Mouse (Mus musculus) midbrain, embryonic 14.5 days (tissue): ENCODE results near the gene Sim2. TPM values are rescaled to one million over a fixed set of nuclear protein-coding genes. Genes with fewer than 3 reads are reported as not detected.

ENCODE experiments used
- ATAC-seq: fragments of 200-750 bp; cut with Nextera tagmentation; 2 replicates; pipeline ENCODE4 v1.8.0; 2017; ENCODE audit warnings: moderate number of reproducible peaks, moderate library complexity; ENCODE audit not compliant: low FRiP score, low TSS enrichment
- DNase-seq: peaks from one replicate; pipeline ENCODE4 v3.0.0-alpha.2; 2015
- H3K27ac ChIP-seq: fragments of 300-500 bp; sonication (generic); replicated peaks from 2 replicates; pipeline ENCODE4 v1.5.1; 2014; ENCODE audit warnings: mild to moderate bottlenecking, low read depth, low read length, moderate library complexity
- H3K27me3 ChIP-seq: fragments of 300-500 bp; sonication (generic); 2 replicates; pipeline ENCODE4 v1.6.1; 2014; ENCODE audit warnings: low read length, control low read depth, mixed read lengths; ENCODE audit not compliant: control insufficient read depth, insufficient read depth
- H3K36me3 ChIP-seq: fragments of 300-500 bp; sonication (generic); 2 replicates; pipeline ENCODE4 v1.6.1; 2014; ENCODE audit warnings: low read length, control low read depth; ENCODE audit not compliant: control insufficient read depth, insufficient read depth
- H3K4me1 ChIP-seq: fragments of 300-500 bp; sonication (generic); 2 replicates; pipeline ENCODE4 v1.6.1; 2014; ENCODE audit warnings: mild to moderate bottlenecking, antibody characterized with exemption, low read length, control low read depth; ENCODE audit not compliant: control insufficient read depth, insufficient read depth
- H3K4me2 ChIP-seq: fragments of 300-500 bp; sonication (generic); 2 replicates; pipeline ENCODE4 v1.6.1; 2014; ENCODE audit warnings: mild to moderate bottlenecking, low read length, moderate library complexity
- H3K4me3 ChIP-seq: fragments of 300-500 bp; sonication (generic); replicated peaks from 2 replicates; pipeline ENCODE4 v1.5.1; 2014; ENCODE audit warnings: low read depth, low read length
- H3K9ac ChIP-seq: fragments of 300-500 bp; sonication (generic); replicated peaks from 2 replicates; pipeline ENCODE4 v1.6.1; 2014; ENCODE audit warnings: mild to moderate bottlenecking, low read length, moderate library complexity
- H3K9me3 ChIP-seq: fragments of 300-500 bp; sonication (generic); 2 replicates; pipeline ENCODE4 v1.6.1; 2016; ENCODE audit warnings: low read length, control low read depth, mixed read lengths; ENCODE audit not compliant: control insufficient read depth
- WGBS: fragments of 180-500 bp; shearing (Covaris S2); extraction: QIAGEN DNeasy Blood & Tissue Kit; methylation state at CpG from one replicate; pipeline ENCODE4 v1.1.7; 2014; 5-methylcytosine and 5-hydroxymethylcytosine counted together
- polyA plus RNA-seq: library from polyadenylated mRNA; unstranded; fragments of >200 nt; fragmentation: Nextera tagmentation; extraction: Ambion mirVana; gene quantifications from 2 replicates; pipeline ENCODE4 v1.2.1, GENCODE M21; 2014

Sim2 gene
- polyA plus RNA-seq, 1 experiment from 2014 or later = not detected

DNA sequence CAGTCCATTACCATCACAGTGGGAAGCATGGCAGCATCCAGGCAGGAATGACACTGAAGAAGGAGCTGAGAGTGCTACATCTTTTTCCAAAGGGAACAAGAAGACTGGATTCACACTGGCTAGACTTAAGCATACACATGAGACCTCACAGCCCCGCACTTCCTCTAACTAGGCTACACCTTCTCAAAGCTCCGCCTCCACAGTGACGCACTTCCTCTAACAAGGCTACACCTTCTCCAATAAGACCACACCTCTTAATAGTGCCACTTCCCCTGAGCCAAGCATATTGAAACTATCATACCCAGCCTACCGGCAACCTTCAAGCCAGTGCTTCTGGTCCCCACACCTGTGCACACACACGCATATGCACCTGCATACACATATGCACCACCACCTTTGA lies 15.7 kb upstream of the Sim2 start:
- Histone ChIP-seq H3K27me3 (peaks cover 7% of the 10 kb centered on the region; the same call in 1 of the 2 replicates), H3K4me2 (no peak overlapping the region), H3K9me3 (no peaks in the 10 kb centered on the region), H3K27ac (no peak overlapping the region), H3K36me3 (no peaks in the 10 kb centered on the region), H3K9ac (no peak overlapping the region), H3K4me1 (no peaks in the 10 kb centered on the region), H3K4me3 (no peak overlapping the region)
- WGBS = 95% methylated on average over 5 of the region's 5 CpGs
- ATAC-seq (no peak), DNase-seq (no peak)

DNA sequence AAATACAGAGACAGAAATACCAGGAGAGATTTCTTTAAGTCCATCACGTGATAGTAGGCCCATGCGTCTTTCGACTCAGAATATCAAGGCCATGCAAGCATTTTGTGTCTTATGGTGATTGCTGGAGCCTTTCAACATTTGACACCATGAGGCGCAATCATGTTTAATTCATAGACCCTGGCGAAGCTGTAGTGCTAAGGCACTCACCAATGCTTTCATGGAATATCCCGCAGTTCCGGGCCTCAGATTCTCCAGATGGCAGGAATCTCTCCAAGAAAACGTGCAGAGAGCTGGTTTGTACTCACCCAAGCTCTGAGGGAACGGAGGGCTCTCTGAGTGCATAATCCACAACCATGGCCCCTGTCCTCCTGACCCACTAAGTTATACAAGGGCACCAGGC lies 13.8 kb upstream of the Sim2 start:
- Histone ChIP-seq H3K27ac (no peak overlapping the region), H3K4me2 (no peak overlapping the region), H3K4me1 (no peaks in the 10 kb centered on the region), H3K9me3 (no peaks in the 10 kb centered on the region), H3K4me3 (no peak overlapping the region), H3K36me3 (no peaks in the 10 kb centered on the region), H3K27me3 (peaks cover 18% of the 10 kb centered on the region), H3K9ac (no peak overlapping the region)
- WGBS = 34% methylated on average over 9 of the region's 9 CpGs
- no peak for ATAC-seq
- DNase-seq = peak; percentile 40

DNA sequence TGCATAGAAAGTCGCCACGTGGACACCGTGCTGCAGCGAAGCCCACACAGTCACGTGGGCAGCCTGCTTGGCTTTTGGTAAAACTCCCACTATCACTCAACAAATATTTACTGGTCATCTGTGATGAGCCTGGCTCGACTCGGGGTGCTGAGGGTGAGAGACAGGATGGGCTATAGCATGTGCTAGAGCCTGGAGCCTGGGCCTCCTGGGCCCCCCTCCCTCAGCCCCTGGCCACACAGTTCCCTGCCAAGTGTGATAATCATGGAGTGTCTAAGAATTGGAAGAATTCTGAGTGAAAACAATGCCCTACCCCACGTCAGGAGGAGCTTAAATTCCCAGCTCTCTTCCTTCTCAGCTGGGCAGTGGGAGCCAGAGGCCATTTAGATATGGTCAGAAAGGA lies 13.3 kb upstream of the Sim2 start:
- ATAC-seq (no peak), DNase-seq (no peak)
- Histone ChIP-seq H3K27ac (no peak overlapping the region), H3K4me1 (no peaks in the 10 kb centered on the region), H3K4me2 (no peak overlapping the region), H3K9ac (no peak overlapping the region), H3K27me3 (peaks cover 23% of the 10 kb centered on the region), H3K9me3 (no peaks in the 10 kb centered on the region), H3K36me3 (no peaks in the 10 kb centered on the region), H3K4me3 (no peak overlapping the region)
- 61% methylated on average over 8 of the region's 8 CpGs for WGBS

DNA sequence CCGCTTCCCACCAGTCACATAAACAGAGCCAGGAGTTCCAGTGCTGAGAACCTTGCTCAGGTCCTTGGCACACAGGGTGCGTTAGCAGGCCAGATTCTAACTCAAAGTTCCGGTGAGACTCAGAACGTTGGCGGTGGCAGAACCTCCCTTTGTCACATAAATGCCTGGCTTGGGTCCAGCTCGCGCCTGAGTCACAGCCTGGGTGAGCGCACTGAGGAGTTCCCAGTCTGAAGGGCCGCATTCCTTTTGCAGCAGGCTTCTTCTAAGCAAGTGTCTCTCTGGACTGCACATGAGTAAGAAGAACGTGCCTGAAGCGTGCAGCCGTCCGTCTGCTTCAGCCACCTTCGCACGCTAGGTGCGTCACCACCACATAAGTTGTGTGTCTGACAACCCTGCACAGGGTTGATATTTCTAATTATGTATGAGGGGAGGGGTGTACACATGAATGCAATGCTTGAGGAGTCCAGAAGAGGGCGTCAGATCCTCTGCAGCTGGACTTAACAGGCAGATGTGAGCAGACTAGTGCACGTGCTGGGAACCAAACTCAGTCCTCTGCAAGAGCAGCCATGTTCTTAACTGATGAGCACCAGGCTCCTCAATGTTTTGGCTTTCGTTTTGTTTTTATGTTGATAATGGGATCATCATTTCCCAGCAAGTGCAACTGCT lies 9.2 kb upstream of the Sim2 start:
- 45% methylated on average over 19 of the region's 19 CpGs for WGBS
- no peak overlapping the region for H3K9ac ChIP-seq
- no peak overlapping the region for H3K4me3 ChIP-seq
- no peaks in the 10 kb centered on the region for H3K36me3 ChIP-seq
- H3K4me2 ChIP-seq = no peak overlapping the region
- H3K27ac ChIP-seq = no peak overlapping the region
- ATAC-seq = no peak
- DNase-seq = peak; percentile 35
- H3K9me3 ChIP-seq = no peaks in the 10 kb centered on the region
- H3K4me1 ChIP-seq = no peaks in the 10 kb centered on the region
- H3K27me3 ChIP-seq = peaks cover 59% of the 10 kb centered on the region

DNA sequence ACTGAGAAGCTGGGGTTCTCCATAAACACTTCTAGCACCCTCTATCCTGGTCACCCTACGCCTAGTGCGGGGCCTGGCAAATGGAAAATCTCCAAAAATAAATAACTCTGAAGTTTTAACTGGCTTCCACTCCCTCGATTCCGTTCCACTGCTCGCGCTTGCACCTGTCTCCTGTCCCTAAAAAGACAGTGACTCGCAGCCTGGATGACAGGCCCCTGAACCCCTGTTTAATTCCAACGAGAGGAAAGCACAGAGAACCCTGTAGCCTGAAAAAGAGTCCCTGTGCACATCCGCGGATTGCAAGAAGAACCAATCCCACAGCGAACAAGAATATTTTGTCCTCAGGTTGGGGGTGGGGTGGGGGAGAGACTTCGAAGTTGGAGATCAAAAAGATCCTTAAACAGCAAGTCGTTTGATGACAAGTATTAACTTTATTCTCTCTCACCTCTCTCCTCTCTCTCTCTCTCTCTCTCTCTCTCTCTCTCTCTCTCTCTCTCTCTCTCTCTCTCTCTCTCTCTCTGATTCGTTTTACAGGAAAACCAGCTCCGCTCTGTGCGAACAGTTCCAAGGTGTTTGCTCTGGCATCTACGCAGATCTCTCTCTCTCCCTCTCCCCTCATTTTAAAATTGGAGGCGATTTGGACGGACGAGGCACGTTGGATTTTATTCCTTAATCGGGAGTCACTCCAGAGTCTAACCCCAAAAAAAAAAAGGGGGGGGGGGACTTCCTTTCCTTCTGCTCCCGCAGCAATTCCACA lies 6.2 kb upstream of the Sim2 start:
- no peaks in the 10 kb centered on the region for H3K9me3 ChIP-seq
- H3K4me1 ChIP-seq = no peaks in the 10 kb centered on the region
- peaks cover 85% of the 10 kb centered on the region for H3K27me3 ChIP-seq
- no peak overlapping the region for H3K4me2 ChIP-seq
- no peak for ATAC-seq
- no peak overlapping the region for H3K9ac ChIP-seq
- no peaks in the 10 kb centered on the region for H3K36me3 ChIP-seq
- H3K27ac ChIP-seq = no peak overlapping the region
- 1% methylated on average over 23 of the region's 23 CpGs for WGBS
- peak; percentile 54 for DNase-seq
- no peak overlapping the region for H3K4me3 ChIP-seq

DNA sequence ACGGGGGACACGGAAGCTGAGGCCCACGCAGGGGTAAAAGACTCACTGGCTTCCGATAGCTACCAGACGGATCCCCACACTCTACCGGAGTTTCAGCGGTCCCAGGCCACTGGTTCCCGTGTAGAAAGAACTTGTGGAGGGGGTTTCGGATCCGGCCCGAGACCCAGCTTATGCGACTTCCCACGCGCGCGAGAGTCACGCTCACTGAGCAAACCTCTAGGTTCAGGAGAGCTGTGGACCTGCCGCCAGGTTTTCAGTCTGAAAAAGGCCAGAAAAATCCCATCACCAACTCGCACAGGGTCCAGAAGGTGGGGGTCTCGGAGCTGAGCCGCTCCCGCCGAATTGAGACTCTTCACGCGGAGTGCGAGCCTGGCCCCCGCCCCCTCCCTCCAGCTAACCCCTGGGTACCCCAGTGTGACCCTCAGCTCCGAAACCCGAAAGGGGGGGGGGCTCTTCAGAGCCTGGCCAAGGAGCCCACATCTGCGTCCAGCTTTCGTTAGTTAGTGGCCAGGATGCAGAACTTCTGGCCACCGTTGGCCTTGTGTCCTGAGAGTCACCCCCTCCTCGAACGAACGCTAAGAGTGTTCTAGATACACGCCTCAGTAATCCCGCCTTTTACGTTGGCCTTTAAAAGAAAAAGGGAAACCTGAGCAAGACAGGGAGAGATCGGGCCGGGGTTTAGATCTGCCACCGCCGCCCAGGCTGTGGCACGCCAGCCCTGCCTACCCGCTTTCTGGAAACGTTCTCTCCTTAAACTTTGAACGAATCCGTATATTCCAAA lies 5.5 kb upstream of the Sim2 start:
- Histone ChIP-seq H3K36me3 (no peaks in the 10 kb centered on the region), H3K4me3 (no peak overlapping the region), H3K4me2 (no peak overlapping the region), H3K27me3 (peaks cover 88% of the 10 kb centered on the region), H3K9ac (no peak overlapping the region), H3K4me1 (no peaks in the 10 kb centered on the region), H3K27ac (no peak overlapping the region), H3K9me3 (no peaks in the 10 kb centered on the region)
- WGBS = under 1% methylated on average over 47 of the region's 47 CpGs
- ATAC-seq (no peak), DNase-seq (peak; percentile 57)

DNA sequence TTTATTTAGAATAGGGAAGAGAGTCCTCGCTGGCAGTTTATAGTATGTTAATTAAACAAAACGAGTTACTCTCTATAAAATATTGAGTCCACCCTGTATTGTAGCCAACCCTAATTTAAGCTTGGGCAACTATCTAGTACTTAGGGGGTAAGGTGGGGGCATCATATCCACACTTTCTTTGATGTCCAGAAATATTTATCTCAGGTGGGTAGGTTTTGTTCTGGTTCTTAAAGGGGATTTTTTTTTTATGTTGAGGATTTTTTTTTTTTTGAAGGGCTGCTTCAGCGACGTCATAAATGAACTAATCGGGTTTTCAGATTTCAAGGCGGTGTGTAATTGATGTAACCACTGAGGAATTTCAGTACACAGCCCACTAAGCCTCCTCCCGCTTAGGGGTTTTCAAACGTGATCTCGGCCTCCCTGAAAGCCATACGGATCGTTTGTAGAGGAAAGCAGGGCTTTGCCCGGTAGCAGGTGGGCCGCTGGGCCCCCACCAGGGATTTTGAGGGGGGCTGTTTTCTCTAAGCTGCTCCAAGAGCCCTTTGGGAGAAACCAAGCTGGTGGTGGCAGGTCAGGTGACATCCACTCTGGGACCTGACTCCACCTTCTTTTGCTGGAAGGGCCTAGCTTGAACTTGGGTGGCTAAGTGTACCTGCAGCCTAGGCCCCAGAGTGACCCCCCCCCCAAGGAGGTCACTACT lies 4.7 kb upstream of the Sim2 start:
- ATAC-seq = no peak
- no peak overlapping the region for H3K9ac ChIP-seq
- no peaks in the 10 kb centered on the region for H3K9me3 ChIP-seq
- H3K4me1 ChIP-seq = 0 out of 2 replicates have a peak, but pooled peaks cover 4% of the 10 kb centered on the region
- 3% methylated on average over 13 of the region's 13 CpGs for WGBS
- H3K4me2 ChIP-seq = no peak overlapping the region
- no peak overlapping the region for H3K4me3 ChIP-seq
- H3K27me3 ChIP-seq = peaks cover 95% of the 10 kb centered on the region
- no peaks in the 10 kb centered on the region for H3K36me3 ChIP-seq
- DNase-seq = peak; percentile 28
- H3K27ac ChIP-seq = no peak overlapping the region

DNA sequence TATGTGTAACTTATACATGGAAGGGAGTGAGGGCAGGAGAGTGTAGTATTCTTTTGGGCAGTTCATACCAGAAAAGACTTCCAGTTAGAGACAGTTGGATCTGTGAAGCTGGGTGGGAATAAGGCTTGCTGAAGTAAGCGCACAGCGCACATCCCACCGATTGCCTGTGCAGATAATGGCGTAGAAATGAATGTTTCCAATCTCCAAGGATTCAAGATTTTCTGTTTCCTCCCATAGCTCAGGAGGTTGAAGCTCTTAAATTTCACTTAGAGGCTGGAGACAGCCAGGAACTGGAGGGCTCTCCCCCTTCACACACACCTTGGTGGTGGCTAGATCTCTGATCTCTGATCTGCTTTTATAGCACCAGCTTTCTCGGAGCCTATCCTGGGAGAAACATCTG lies 3.1 kb upstream of the Sim2 start:
- ATAC-seq = no peak
- Histone ChIP-seq H3K27ac (no peak overlapping the region), H3K4me2 (no peak overlapping the region), H3K36me3 (no peaks in the 10 kb centered on the region), H3K9me3 (no peaks in the 10 kb centered on the region), H3K27me3 (peaks cover 93% of the 10 kb centered on the region), H3K9ac (no peak overlapping the region), H3K4me3 (no peak overlapping the region), H3K4me1 (0 out of 2 replicates have a peak, but pooled peaks cover 10% of the 10 kb centered on the region)
- no peak for DNase-seq
- 9% methylated on average over 5 of the region's 5 CpGs for WGBS
